Mouse (Mus musculus) midbrain, postnatal 0 days (tissue): Measurements from ENCODE around the gene Cdca7l. TPM values are rescaled to one million over a fixed set of nuclear protein-coding genes. Genes with fewer than 3 reads are reported as not detected.

ENCODE experiments used
- ATAC-seq: fragments of 200-750 bp; cut with Nextera tagmentation; 2 replicates; pipeline ENCODE4 v1.8.0; 2017; ENCODE audit warnings: moderate number of reproducible peaks, mild to moderate bottlenecking, moderate TSS enrichment, moderate library complexity; ENCODE audit not compliant: low FRiP score
- DNase-seq: peaks from one replicate; pipeline ENCODE4 v3.0.0-alpha.2; 2015; ENCODE audit warnings: low spot score
- H3K27ac ChIP-seq: fragments of 300-500 bp; sonication (generic); 2 replicates; pipeline ENCODE4 v1.5.1; 2014; ENCODE audit warnings: low read depth, mild to moderate bottlenecking, low read length, mixed read lengths
- H3K27me3 ChIP-seq: fragments of 300-500 bp; sonication (generic); 2 replicates; pipeline ENCODE4 v1.6.1; 2014; ENCODE audit warnings: low read length, control low read depth, mixed read lengths; ENCODE audit not compliant: insufficient read depth
- H3K36me3 ChIP-seq: fragments of 300-500 bp; sonication (generic); 2 replicates; pipeline ENCODE4 v1.6.1; 2014; ENCODE audit warnings: low read length, control low read depth, mixed read lengths; ENCODE audit not compliant: insufficient read depth
- H3K4me1 ChIP-seq: fragments of 300-500 bp; sonication (generic); 2 replicates; pipeline ENCODE4 v1.6.1; 2014; ENCODE audit warnings: mild to moderate bottlenecking, control low read depth, antibody characterized with exemption, low read length, mixed read lengths; ENCODE audit not compliant: insufficient read depth
- H3K4me2 ChIP-seq: fragments of 300-500 bp; sonication (generic); 2 replicates; pipeline ENCODE4 v1.6.1; 2014; ENCODE audit warnings: low read depth, mild to moderate bottlenecking, low read length, mixed read lengths; ENCODE audit not compliant: poor library complexity, severe bottlenecking
- H3K4me3 ChIP-seq: fragments of 300-500 bp; sonication (generic); 2 replicates; pipeline ENCODE4 v1.5.1; 2014; ENCODE audit warnings: low read depth, mild to moderate bottlenecking, low read length, moderate library complexity
- H3K9ac ChIP-seq: fragments of 300-500 bp; sonication (generic); replicated peaks from 2 replicates; pipeline ENCODE4 v1.6.1; 2014; ENCODE audit warnings: mild to moderate bottlenecking, low read length, moderate library complexity, mixed read lengths; ENCODE audit not compliant: poor library complexity, severe bottlenecking
- H3K9me3 ChIP-seq: fragments of 300-500 bp; sonication (generic); 2 replicates; pipeline ENCODE4 v1.6.1; 2016; ENCODE audit warnings: low read length, control low read depth
- CTCF ChIP-seq: IDR thresholded peaks from 2 replicates; pipeline ENCODE4 v1.5.1; 2016; ENCODE audit warnings: antibody characterized with exemption, mild to moderate bottlenecking
- WGBS: fragments of 180-500 bp; shearing (Covaris S2); extraction: QIAGEN DNeasy Blood & Tissue Kit; methylation state at CpG from one replicate; pipeline ENCODE4 v1.1.7; 2014; 5-methylcytosine and 5-hydroxymethylcytosine counted together
- polyA plus RNA-seq: library from polyadenylated mRNA; unstranded; fragments of >200 nt; fragmentation: Nextera tagmentation; extraction: Ambion mirVana; gene quantifications from 2 replicates; pipeline ENCODE4 v1.2.1, GENCODE M21; 2015
- total RNA-seq: library from RNA; depleted of rRNA; stranded (reverse); fragments of >200 nt; gene quantifications from 2 replicates; pipeline ENCODE4 v1.2.3, GENCODE M21; 2014

Cdca7l gene
- total and polyA plus RNA-seq, 2 experiments from 2014 or later: 2.2 to 2.5 TPM

DNA sequence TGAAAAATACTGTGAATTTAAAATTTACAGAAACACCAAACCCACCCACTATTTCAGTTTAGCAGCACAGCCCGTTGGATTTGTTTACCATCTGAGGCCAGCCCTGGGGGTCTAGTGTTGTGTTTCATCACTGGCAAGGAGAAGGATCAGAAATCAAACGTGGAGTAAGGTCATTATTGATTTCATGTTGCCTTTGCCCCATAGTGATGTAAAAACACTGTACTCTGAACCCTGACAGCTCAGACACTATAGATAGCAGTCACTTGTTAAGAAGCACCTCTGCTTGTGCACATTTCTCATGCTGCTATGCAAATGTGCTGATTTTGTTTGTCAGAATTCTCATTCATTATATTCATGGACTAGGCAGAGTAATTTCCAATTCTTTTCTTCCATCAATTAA, 22.7 kb upstream of the Cdca7l start:
- no peak for TF ChIP-seq CTCF
- no peak for ATAC-seq

DNA sequence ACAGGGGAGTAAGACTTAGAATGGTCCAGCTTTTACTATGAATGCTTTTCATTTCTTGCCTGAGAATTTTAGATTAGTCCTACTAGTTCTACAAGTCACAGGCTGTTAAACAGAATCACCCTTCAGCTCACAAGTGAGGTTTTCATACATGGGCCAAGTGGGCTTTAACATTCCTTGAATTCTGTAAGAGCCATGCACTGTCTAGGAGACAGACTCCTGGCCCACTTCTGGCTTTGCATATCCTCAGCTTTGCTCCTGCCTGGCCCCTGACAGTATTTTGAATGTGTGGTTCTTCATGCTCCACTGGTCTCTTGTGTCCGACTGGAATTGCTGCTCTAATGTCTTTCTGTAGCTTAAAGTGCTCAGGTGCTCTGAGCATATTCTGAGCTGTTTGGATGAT, 20.7 kb upstream of the Cdca7l start:
- DNase-seq (no peak), ATAC-seq (no peak)
- no peak overlapping the region for H3K27ac ChIP-seq
- no peak overlapping the region for H3K4me3 ChIP-seq
- H3K9ac ChIP-seq: no peak overlapping the region
- no peaks in the 10 kb centered on the region for H3K27me3 ChIP-seq
- no peaks in the 10 kb centered on the region for H3K9me3 ChIP-seq
- no peak for TF ChIP-seq CTCF
- no peak overlapping the region for H3K4me2 ChIP-seq
- 28% methylated on average over 1 of the region's 1 CpGs for WGBS
- H3K36me3 ChIP-seq: no peaks in the 10 kb centered on the region
- H3K4me1 ChIP-seq: no peaks in the 10 kb centered on the region

More for the DNA sequence above, 22.7 kb upstream of the Cdca7l start:
- DNase-seq: no peak
- no peaks in the 10 kb centered on the region for H3K9me3 ChIP-seq
- H3K27me3 ChIP-seq: no peaks in the 10 kb centered on the region
- H3K4me3 ChIP-seq: no peak overlapping the region
- H3K4me1 ChIP-seq: no peaks in the 10 kb centered on the region
- no peak overlapping the region for H3K9ac ChIP-seq
- no peak overlapping the region for H3K4me2 ChIP-seq
- WGBS: 38% methylated on average over 2 of the region's 2 CpGs
- no peaks in the 10 kb centered on the region for H3K36me3 ChIP-seq
- no peak overlapping the region for H3K27ac ChIP-seq

DNA sequence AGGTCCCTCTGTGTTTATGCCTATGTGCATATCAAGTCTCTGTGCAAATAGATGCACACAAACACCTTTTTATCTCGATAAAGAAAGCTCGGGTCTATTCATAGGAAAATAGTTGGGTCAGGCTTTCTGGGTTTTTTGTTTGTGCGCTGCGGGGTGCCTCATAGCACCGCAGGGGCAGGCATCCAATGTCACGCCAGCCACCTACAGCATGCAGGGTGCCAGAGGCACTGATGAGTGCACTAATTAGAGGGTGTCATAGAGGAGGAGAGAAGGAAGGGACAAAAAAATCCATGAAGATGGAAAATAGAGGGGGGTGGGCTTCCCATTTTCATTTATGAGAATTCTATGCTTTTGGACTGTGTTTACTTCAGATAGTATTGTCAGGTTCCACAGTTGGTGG, 17.5 kb upstream of the Cdca7l start:
- TF ChIP-seq CTCF: no peak
- Histone ChIP-seq H3K4me2 (no peak overlapping the region), H3K36me3 (no peaks in the 10 kb centered on the region), H3K27me3 (no peaks in the 10 kb centered on the region), H3K27ac (no peak overlapping the region), H3K4me3 (no peak overlapping the region), H3K9me3 (no peaks in the 10 kb centered on the region), H3K4me1 (no peaks in the 10 kb centered on the region), H3K9ac (no peak overlapping the region)
- DNase-seq (no peak), ATAC-seq (no peak)
- WGBS: 20% methylated on average over 6 of the region's 6 CpGs

DNA sequence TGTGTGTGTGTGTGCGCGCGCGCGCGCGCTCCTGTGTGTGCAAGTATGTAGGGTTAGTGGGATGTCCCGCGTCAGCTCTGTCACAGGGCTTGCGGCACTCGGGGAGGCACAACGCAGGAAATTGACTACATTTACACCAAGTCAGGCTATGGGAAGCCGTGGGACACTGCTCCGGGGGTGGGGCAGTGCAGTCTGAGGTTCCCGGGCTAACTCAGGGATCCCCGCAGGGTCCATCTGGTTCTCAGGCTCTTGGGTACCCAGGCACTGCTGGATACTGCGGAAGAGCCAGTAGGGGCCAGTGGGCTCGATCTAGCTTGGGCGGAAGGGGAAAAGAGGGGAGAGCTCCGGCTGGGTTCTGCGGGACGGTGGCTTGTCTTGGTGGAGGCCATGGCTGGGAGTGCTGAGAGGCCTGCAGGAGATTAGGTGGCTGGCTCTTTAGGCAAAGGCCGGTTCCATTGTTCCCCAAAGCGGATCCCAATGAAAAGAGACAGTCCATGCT, 15.5 kb upstream of the Cdca7l start:
- H3K9ac ChIP-seq: no peak overlapping the region
- H3K4me1 ChIP-seq: no peaks in the 10 kb centered on the region
- DNase-seq (no peak), ATAC-seq (no peak)
- no peak for TF ChIP-seq CTCF
- peak overlapping the region; percentile 39 for H3K4me2 ChIP-seq
- peak overlapping the region; percentile 2; the same call in 1 of the 2 replicates for H3K4me3 ChIP-seq
- no peaks in the 10 kb centered on the region for H3K27me3 ChIP-seq
- no peaks in the 10 kb centered on the region for H3K36me3 ChIP-seq
- H3K9me3 ChIP-seq: no peaks in the 10 kb centered on the region
- WGBS: 17% methylated on average over 24 of the region's 24 CpGs
- no peak overlapping the region for H3K27ac ChIP-seq

DNA sequence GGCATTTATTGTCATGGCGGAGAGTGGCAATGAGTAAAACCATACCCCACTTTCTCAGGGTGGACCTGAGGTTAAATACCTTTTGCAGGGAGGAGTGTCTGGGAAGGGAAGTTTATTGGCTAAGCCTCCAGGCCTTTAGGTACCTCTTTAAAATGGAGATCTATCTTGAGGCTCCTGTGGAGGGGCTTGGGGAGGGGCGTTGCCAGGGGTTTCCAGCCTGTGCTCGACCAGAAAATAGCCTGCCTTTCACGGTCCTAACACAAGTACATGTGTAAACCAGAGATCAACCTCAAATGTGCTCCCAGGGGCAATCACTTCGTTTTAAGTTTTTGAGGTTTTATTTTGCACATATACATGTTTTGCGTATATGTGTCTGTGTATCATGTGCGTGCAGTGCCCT, 15.1 kb upstream of the Cdca7l start:
- H3K4me3 ChIP-seq: no peak overlapping the region
- H3K36me3 ChIP-seq: no peaks in the 10 kb centered on the region
- no peak for ATAC-seq
- TF ChIP-seq CTCF: no peak
- H3K4me1 ChIP-seq: no peaks in the 10 kb centered on the region
- no peak for DNase-seq
- no peak overlapping the region for H3K4me2 ChIP-seq
- no peak overlapping the region for H3K9ac ChIP-seq
- WGBS: 21% methylated on average over 7 of the region's 7 CpGs
- H3K27ac ChIP-seq: no peak overlapping the region
- no peaks in the 10 kb centered on the region for H3K27me3 ChIP-seq
- H3K9me3 ChIP-seq: no peaks in the 10 kb centered on the region

DNA sequence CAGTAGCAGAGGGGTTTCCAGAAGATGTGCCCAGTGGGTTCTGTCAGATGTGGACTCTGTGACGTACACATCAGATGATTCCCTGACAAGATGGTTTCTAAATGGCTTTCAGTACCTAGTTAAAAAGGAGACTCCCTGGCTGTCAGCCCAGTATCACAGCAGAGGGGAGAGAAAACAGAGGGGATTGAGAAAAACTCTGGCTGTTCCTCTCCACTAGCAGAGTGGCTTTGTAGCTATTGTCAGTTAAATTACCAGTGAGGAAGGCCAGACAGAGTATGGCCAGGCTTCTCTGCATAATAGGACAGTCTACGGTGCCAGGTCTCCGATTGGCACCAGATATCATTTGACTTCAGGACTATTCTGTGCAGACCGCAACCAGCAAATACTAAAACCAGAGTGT, 8.8 kb upstream of the Cdca7l start:
- ATAC-seq (no peak), DNase-seq (peak; percentile 21)
- H3K27me3 ChIP-seq: no peaks in the 10 kb centered on the region
- H3K4me2 ChIP-seq: no peak overlapping the region
- no peaks in the 10 kb centered on the region for H3K9me3 ChIP-seq
- no peak overlapping the region for H3K4me3 ChIP-seq
- no peak overlapping the region for H3K27ac ChIP-seq
- WGBS: 58% methylated on average over 4 of the region's 4 CpGs
- H3K4me1 ChIP-seq: no peaks in the 10 kb centered on the region
- TF ChIP-seq CTCF: no peak
- H3K36me3 ChIP-seq: no peaks in the 10 kb centered on the region
- H3K9ac ChIP-seq: no peak overlapping the region
